Mouse (Mus musculus): ENCODE measurements at regions not wholly inside any gene's neighbourhood (a gene's known extent, or its start where the extent isn't known, plus 50 kb on each side); places are given as distances from the start of the nearest gene placed in this dataset.

GRCm38 (mm10) chr3:41484920-41485319 is 70.6 kb upstream of the Jade1 start:
- TF ChIP-seq CTCF (IDR thresholded peaks at IDR 0.05; ENCODE audit: low read depth): no peak
- no peak for TF ChIP-seq EP300 (IDR thresholded peaks at IDR 0.05; ENCODE audit: low read depth)
